38 mouse cellular contexts compared by ENCODE assay signal in the genomic region with DNA sequence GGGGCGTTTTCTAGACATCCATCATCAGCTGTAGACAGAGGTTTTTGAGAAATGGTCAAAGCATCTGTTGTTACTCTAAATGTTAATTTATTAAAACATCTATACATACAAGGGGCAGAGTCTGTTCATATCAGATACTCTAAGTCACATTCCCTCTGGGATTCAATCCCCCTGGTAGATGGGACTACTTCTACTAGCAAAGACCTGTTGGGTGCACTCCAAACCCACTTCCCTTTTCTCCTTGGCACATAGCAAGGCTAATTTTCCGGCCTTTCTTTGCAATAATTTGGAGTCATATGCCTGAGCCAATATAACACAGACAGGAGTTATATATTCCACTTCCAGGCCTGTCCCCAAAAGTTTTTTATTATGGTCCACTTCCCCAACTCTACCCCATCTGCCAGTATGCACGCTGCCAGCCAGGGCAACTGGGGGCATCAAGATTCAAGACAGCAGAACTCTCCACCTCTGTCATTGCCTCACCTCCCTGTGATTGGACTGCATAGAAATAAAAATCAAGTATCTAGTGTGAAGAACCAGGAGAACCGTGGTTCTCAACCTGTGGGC. TPM values are rescaled to one million over a fixed set of nuclear protein-coding genes. Genes with fewer than 3 reads are reported as not detected.
"Had no signal": no experiment of that assay in that cellular context is flagged by ENCODE, and none has a peak within 500 bp of the region (broad histone marks: within the 10 kb centered on the region; RNA-seq: fewer than 3 reads in every experiment).

No protein-coding gene starts in this region.

- H3K9me3 ChIP-seq: heart, embryonic 10.5 days; heart, embryonic 12.5 days; heart, embryonic 13.5 days; heart, embryonic 15.5 days; hindbrain, embryonic 10.5 days; hindbrain, embryonic 12.5 days; hindbrain, embryonic 13.5 days; hindbrain, embryonic 15.5 days; intestine, embryonic 15.5 days; kidney, embryonic 15.5 days had no signal

- H3K27me3 ChIP-seq: heart, embryonic 12.5 days; heart, embryonic 13.5 days; heart, embryonic 15.5 days; hindbrain, embryonic 12.5 days; hindbrain, embryonic 13.5 days; hindbrain, embryonic 15.5 days; intestine, embryonic 15.5 days; kidney, embryonic 15.5 days had no signal

- H3K36me3 ChIP-seq: heart, embryonic 10.5 days; heart, embryonic 12.5 days; heart, embryonic 13.5 days; heart, embryonic 15.5 days; hindbrain, embryonic 10.5 days; intestine, embryonic 15.5 days; kidney, embryonic 15.5 days had no signal

- ATAC-seq: hindbrain, embryonic 16.5 days; hindbrain, postnatal 0 days; inflammation-experienced regulatory T-cells, adult 6 months; intestine, embryonic 15.5 days; intestine, embryonic 16.5 days; intestine, postnatal 0 days had no signal

- H3K4me2 ChIP-seq: heart, embryonic 11.5 days; heart, embryonic 12.5 days; heart, embryonic 13.5 days; heart, embryonic 15.5 days; hindbrain, embryonic 12.5 days; hindbrain, embryonic 13.5 days; hindbrain, embryonic 14.5 days; hindbrain, embryonic 15.5 days; intestine, embryonic 15.5 days; kidney, embryonic 15.5 days had no signal

- H3K4me3 ChIP-seq: heart, embryonic 10.5 days; heart, embryonic 12.5 days; heart, embryonic 13.5 days; heart, embryonic 15.5 days; hindbrain, embryonic 10.5 days; hindbrain, embryonic 12.5 days; hindbrain, embryonic 13.5 days; hindbrain, embryonic 15.5 days; intestine, embryonic 15.5 days; kidney, embryonic 15.5 days; layer of hippocampus, adult 2 months; left cerebral cortex, adult 2 months had no signal

- H3K9ac ChIP-seq: heart, embryonic 12.5 days; heart, embryonic 13.5 days; heart, embryonic 15.5 days; hindbrain, embryonic 12.5 days; hindbrain, embryonic 13.5 days; hindbrain, embryonic 14.5 days; hindbrain, embryonic 15.5 days; intestine, embryonic 15.5 days; kidney, embryonic 15.5 days had no signal

- DNase-seq: heart, postnatal 10 days; heart, postnatal 36 days; heart, postnatal 4 days; kidney, adult 11 months; kidney, adult 18-20 months; kidney, adult 2 months; kidney, adult 8-10 months; kidney, adult 9 months; kidney, postnatal 10 days; kidney, postnatal 14 days; kidney, postnatal 25 days; kidney, postnatal 36 days; kidney, postnatal 4 days; layer of hippocampus, adult 9-11 months; layer of hippocampus, postnatal 36 days had no signal

- H3K27ac ChIP-seq: heart, embryonic 10.5 days; heart, embryonic 13.5 days; heart, embryonic 15.5 days; hindbrain, embryonic 10.5 days; hindbrain, embryonic 12.5 days; hindbrain, embryonic 13.5 days; hindbrain, embryonic 14.5 days; hindbrain, embryonic 15.5 days; hindbrain, postnatal 0 days; intestine, embryonic 15.5 days; kidney, embryonic 15.5 days; kidney, postnatal 0 days; layer of hippocampus, adult 2 months; left cerebral cortex, adult 2 months had no signal

- H3K4me1 ChIP-seq: heart, embryonic 10.5 days; heart, embryonic 12.5 days; heart, embryonic 13.5 days; heart, embryonic 15.5 days; hindbrain, embryonic 10.5 days; hindbrain, embryonic 12.5 days; hindbrain, embryonic 13.5 days; hindbrain, embryonic 15.5 days; intestine, embryonic 15.5 days; kidney, embryonic 15.5 days had no signal

RNA-seq across cellular contexts. Expression of a gene that starts 30.5 kb away (rescaled TPM):
- total RNA-seq: heart, postnatal 10 days; heart, postnatal 25 days; heart, postnatal 36 days; heart, postnatal 4 days; hematopoietic stem cell, adult 5-6 weeks had no signal
- polyA plus RNA-seq: heart, embryonic 12.5 days; heart, postnatal 0 days; inflammation-experienced regulatory T-cells, adult 6 months had no signal

RNA-seq across cellular contexts. Expression of a gene that starts 40.0 kb away (rescaled TPM):
- total RNA-seq: heart, postnatal 25 days; heart, postnatal 36 days; hematopoietic stem cell, adult 5-6 weeks had no signal
